Mouse (Mus musculus) stomach, embryonic 14.5 days (tissue): ENCODE results near the gene Toe1. TPM values are rescaled to one million over a fixed set of nuclear protein-coding genes. Genes with fewer than 3 reads are reported as not detected.
"Not testable (repeated sequence)": the region's sequence is repeated elsewhere in the genome, so short reads cannot be mapped to it uniquely, and the experiment has no call there.

Source experiments
- ATAC-seq: fragments of 200-750 bp; cut with Nextera tagmentation; 2 replicates; pipeline ENCODE4 v1.8.0; 2017; ENCODE audit warnings: low read depth, moderate TSS enrichment; ENCODE audit not compliant: insufficient number of reproducible peaks, insufficient read depth, low FRiP score
- H3K27ac ChIP-seq: fragments of 300-500 bp; sonication (generic); 2 replicates; pipeline ENCODE4 v1.5.1; 2014; ENCODE audit warnings: mild to moderate bottlenecking, low read length, moderate library complexity, mixed read lengths
- H3K27me3 ChIP-seq: fragments of 300-500 bp; sonication (generic); 2 replicates; pipeline ENCODE4 v1.6.1; 2014; ENCODE audit warnings: low read length, control low read depth, mixed read lengths; ENCODE audit not compliant: control insufficient read depth, insufficient read depth
- H3K36me3 ChIP-seq: fragments of 300-500 bp; sonication (generic); 2 replicates; pipeline ENCODE4 v1.6.1; 2014; ENCODE audit warnings: mild to moderate bottlenecking, control low read depth, low read length, moderate library complexity, mixed read lengths; ENCODE audit not compliant: control insufficient read depth, insufficient read depth
- H3K4me1 ChIP-seq: fragments of 300-500 bp; sonication (generic); 2 replicates; pipeline ENCODE4 v1.6.1; 2014; ENCODE audit warnings: low read length, control low read depth, mixed read lengths; ENCODE audit not compliant: control insufficient read depth, insufficient read depth
- H3K4me2 ChIP-seq: fragments of 300-500 bp; sonication (generic); replicated peaks from 2 replicates; pipeline ENCODE4 v1.6.1; 2014; ENCODE audit warnings: low read depth, low read length, control low read depth
- H3K4me3 ChIP-seq: fragments of 300-500 bp; sonication (generic); 2 replicates; pipeline ENCODE4 v1.5.1; 2014; ENCODE audit warnings: low read depth, low read length, control low read depth
- H3K9ac ChIP-seq: fragments of 300-500 bp; sonication (generic); replicated peaks from 2 replicates; pipeline ENCODE4 v1.6.1; 2014; ENCODE audit warnings: low read depth, mild to moderate bottlenecking, control low read depth, low read length, moderate library complexity, mixed read lengths
- H3K9me3 ChIP-seq: fragments of 300-500 bp; sonication (generic); 2 replicates; pipeline ENCODE4 v1.6.1; 2016; ENCODE audit warnings: low read depth, low read length, control low read depth; ENCODE audit not compliant: control insufficient read depth
- WGBS: fragments of 180-500 bp; shearing (Covaris S2); extraction: QIAGEN DNeasy Blood & Tissue Kit; methylation state at CpG from one replicate; pipeline ENCODE4 v1.1.7; 2014; 5-methylcytosine and 5-hydroxymethylcytosine counted together
- polyA plus RNA-seq: library from polyadenylated mRNA; unstranded; fragments of >200 nt; fragmentation: Nextera tagmentation; extraction: Ambion mirVana; gene quantifications from 2 replicates; pipeline ENCODE4 v1.2.1, GENCODE M21; 2014

The Toe1 gene
- polyA plus RNA-seq: 31.8 and 33.7 TPM in 2 replicates

DNA sequence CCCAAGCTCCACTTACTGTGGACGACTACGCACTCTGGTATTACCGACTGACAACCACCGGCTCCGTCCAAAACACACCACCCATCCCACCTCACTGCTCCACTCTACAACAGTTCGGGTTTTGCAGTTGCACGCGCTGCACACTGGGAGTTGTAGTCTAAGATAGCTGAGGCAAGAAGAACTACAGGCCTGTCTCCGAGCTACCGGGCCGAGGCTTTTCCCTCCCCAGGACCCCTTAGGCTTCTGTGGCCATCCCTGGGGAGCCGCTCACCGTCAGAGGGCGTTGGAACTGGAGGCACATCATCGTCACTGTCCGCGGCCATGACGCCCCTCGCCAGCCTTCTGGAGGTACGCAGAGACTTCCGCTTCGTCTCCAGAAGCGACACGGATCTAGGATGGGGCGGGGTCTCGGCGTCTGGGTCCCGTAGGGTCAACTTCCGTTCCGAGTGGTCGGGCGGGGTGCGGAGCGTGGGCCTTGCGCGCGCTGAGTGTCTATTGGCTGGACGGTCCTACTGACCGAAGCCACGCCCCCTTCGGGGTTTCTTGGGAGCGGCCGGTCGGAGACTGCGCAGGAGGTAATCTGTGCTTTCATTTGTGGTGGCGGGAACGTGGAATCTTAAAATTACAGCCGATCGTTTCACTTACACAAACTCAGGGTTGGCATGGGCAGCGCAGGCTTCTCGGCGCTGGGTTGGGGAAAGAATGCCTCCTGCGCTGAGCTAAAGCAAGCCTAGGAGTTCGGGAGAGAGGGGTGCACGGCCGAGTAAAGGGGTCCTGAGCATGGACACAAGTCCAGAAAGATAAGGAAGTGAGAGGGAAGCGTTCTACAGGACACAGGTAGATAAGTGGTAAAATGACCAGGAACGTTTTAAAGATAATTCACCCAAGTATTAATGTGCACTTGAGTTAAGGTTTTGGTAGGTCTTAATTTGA, at the start of gene Toe1, which contains the start of gene Mutyh:
Toe1 (minus strand) TSS at position 444 of the 933 bp plus-strand sequence.
Mutyh (plus strand) TSS at position 527 of the 933 bp plus-strand sequence.
- Histone ChIP-seq H3K4me3 (peak within 1 kb of the TSS; percentile 55), H3K27ac (peak within 1 kb of the TSS; percentile 49; the same call in 1 of the 2 replicates), H3K27me3 (no peaks in the 10 kb centered on the region), H3K9me3 (no peaks in the 10 kb centered on the region), H3K4me1 (peaks cover 9% of the 10 kb centered on the region), H3K4me2 (peak within 1 kb of the TSS; percentile 52), H3K9ac (peak within 1 kb of the TSS; percentile 60), H3K36me3 (peaks cover 25% of the 10 kb centered on the region)
- peak; percentile 99 for ATAC-seq
- under 1% methylated on average over 58 of the region's 58 CpGs for WGBS

DNA sequence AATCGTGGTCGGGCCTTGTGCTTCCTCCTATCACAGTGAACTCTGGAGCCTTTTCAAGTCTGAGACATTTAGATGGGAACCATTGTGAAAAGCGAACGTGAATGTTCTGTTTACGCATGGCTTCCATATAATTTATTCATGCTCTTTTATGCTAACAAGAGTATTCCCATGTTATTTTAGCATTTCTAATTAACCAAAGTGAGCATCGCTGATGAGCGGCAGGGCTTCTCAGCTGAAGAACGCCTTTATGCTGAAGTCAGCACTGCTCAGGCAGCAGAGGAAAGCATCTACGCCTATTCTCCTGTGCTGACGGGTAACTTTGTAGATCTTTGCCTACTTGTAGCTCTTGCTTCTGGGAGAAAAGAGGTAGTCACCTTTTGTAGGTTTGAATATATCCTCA, 49.8 kb upstream of the Toe1 start:
- no peak overlapping the region for H3K9ac ChIP-seq
- H3K4me1 ChIP-seq: no peaks in the 10 kb centered on the region
- no peak overlapping the region for H3K27ac ChIP-seq
- WGBS: 90% methylated on average over 10 of the region's 10 CpGs
- ATAC-seq: no peak
- no peaks in the 10 kb centered on the region for H3K27me3 ChIP-seq
- H3K9me3 ChIP-seq: no peaks in the 10 kb centered on the region
- H3K4me3 ChIP-seq: no peak overlapping the region
- no peaks in the 10 kb centered on the region for H3K36me3 ChIP-seq
- no peak overlapping the region for H3K4me2 ChIP-seq

DNA sequence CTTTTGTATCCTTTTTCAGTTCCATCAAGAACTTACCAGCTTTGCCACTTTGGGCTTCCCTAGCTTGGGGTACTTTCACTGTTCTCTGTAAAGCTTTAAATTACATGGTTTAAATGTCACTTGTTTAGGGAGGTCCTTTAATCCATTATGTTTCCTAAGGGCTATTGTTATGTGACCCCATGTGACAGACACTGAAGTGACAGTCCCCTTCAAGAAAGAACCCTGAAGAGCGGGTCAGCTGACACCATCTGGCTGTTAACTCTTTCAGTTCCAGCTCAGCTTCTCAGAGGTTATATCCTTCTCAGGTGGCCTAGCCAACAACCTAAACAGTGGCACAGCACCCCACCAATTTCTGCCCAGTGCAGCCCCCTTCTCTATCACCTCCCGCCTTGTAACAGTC, 46.8 kb upstream of the Toe1 start:
- WGBS: 16% methylated on average over 2 of the region's 2 CpGs

DNA sequence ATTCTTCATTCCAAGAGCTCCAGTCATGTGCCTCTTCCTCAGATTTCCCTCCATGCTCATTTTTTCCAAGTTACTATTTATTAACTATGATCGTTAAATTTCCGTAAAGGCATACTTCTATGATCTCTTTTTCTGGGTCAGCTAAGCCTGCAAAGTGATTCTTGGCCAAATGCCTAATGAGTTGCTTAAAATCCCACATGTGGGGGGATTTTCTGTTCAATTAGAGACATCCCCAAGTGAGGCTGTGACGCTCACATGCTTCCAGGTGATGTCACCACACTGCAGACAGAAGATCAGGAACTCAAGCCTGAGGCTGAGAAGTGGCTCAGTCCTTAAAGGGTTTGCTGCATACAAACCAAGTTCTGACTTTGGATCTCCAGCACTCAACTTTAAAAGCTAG, 42.5 kb upstream of the Toe1 start:
- Histone ChIP-seq H3K4me2 (no peak overlapping the region), H3K4me3 (no peak overlapping the region), H3K4me1 (no peaks in the 10 kb centered on the region), H3K27me3 (no peaks in the 10 kb centered on the region), H3K9me3 (no peaks in the 10 kb centered on the region), H3K27ac (no peak overlapping the region), H3K9ac (no peak overlapping the region), H3K36me3 (no peaks in the 10 kb centered on the region)
- no peak for ATAC-seq
- WGBS: 78% methylated on average over 3 of the region's 3 CpGs

More for the DNA sequence above, 46.8 kb upstream of the Toe1 start:
- Histone ChIP-seq H3K4me2 (no peak overlapping the region), H3K9me3 (no peaks in the 10 kb centered on the region), H3K4me3 (no peak overlapping the region), H3K9ac (no peak overlapping the region), H3K27me3 (no peaks in the 10 kb centered on the region), H3K27ac (no peak overlapping the region), H3K36me3 (no peaks in the 10 kb centered on the region), H3K4me1 (no peaks in the 10 kb centered on the region)
- no peak for ATAC-seq

DNA sequence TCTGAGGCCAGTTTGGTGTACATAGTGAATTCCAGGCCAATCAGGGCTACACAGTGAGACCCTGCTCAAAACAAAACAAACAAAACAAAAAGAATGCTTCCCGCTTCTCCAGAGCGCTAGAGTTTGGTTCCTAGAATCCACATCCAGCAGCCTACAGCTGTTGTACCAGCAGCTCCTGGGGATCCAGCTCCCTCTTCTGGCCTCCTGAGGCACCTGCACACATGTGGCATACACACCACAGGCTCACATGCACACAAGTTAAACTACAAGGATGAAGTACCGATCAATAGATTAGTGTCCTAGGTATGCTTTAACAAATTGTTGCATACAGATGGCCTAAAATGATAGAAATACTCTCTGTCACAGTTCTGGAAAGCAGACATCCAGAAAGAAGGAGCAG, 36.9 kb upstream of the Toe1 start:
- Histone ChIP-seq H3K4me3 (no peak overlapping the region), H3K4me2 (no peak overlapping the region), H3K4me1 (no peaks in the 10 kb centered on the region), H3K36me3 (no peaks in the 10 kb centered on the region), H3K9ac (no peak overlapping the region), H3K27me3 (peaks cover under 1% of the 10 kb centered on the region), H3K9me3 (no peaks in the 10 kb centered on the region), H3K27ac (no peak overlapping the region)
- no peak for ATAC-seq
- 93% methylated on average over 3 of the region's 3 CpGs for WGBS

DNA sequence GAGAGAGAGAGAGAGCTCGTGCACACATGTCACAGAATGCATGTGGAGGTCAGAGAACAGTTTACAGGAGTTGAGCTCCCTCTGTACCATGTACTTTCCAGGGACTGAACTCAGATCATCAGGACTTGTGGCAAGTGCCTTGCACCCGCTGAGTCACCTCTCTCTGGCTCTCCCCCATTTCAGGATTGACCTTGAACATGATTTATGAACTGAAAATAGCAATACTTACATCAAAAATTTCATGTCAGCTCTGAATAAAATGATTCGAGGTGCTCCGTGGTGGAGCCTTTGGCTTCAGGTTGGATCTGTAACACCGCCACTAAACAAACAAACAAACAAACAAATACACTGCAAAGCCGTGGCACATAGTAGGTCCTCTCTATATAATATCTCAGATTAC, 33.4 kb upstream of the Toe1 start:
- no peak for ATAC-seq
- Histone ChIP-seq H3K27me3 (peaks cover 3% of the 10 kb centered on the region), H3K4me1 (no peaks in the 10 kb centered on the region), H3K4me2 (no peak overlapping the region), H3K27ac (no peak overlapping the region), H3K9ac (no peak overlapping the region), H3K4me3 (no peak overlapping the region), H3K9me3 (no peaks in the 10 kb centered on the region), H3K36me3 (no peaks in the 10 kb centered on the region)
- 78% methylated on average over 6 of the region's 6 CpGs for WGBS

DNA sequence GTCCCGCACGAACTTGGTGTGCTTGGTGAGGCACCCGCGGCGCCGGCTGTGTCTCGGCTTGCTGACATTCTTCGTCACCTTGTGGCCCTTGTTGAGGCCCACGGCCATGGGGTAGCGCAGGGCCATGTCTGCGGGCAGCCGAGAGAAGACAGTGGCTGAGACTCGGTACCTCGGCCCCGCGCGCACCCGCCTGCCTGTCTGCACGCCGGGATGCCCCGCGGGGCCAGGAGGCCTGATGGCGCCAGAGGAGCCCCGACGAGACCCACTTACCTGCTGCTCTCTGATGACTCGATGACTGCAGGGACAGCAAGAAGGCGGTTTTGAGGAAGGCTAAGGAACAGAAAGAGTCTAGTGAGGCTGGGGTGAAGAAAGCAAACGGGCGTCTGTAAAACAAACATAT, 32.7 kb upstream of the Toe1 start:
- not testable (repeated sequence) for H3K36me3 ChIP-seq, ATAC-seq, H3K4me1 ChIP-seq, H3K27me3 ChIP-seq, H3K4me3 ChIP-seq, H3K4me2 ChIP-seq, H3K9me3 ChIP-seq, H3K9ac ChIP-seq, H3K27ac ChIP-seq
- WGBS: 16% methylated on average over 20 of the region's 29 CpGs

DNA sequence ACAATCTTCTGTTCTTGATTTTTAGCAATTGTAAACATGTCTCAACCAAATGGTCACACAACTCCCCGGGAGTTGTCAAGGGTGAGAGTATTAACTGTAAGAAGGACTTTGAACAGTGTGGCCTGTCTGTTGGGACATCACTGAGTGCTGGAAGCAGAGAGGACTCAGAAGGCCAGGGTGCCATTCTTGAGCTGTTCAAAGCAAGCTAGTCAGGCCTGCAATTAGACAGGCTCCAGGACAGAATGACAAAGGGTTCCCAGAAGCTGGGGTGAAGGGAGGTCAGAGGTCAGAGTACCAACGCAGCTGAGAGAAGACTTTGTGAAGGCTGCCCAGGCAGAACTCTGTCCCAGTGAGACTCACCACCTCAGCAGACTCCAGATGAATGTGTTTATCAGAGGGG, 31.6 kb upstream of the Toe1 start:
- WGBS: 28% methylated on average over 2 of the region's 2 CpGs
- no peak overlapping the region for H3K27ac ChIP-seq

More for the DNA sequence above, 31.6 kb upstream of the Toe1 start:
- Histone ChIP-seq H3K27me3 (peaks cover 3% of the 10 kb centered on the region), H3K36me3 (no peaks in the 10 kb centered on the region), H3K4me3 (no peak overlapping the region), H3K9ac (no peak overlapping the region), H3K4me1 (no peaks in the 10 kb centered on the region), H3K9me3 (no peaks in the 10 kb centered on the region), H3K4me2 (no peak overlapping the region)
- ATAC-seq: no peak
